Mouse (Mus musculus) CH12.LX (cell line): Measurements from ENCODE around the gene Tmem43. TPM values are rescaled to one million over a fixed set of nuclear protein-coding genes. Genes with fewer than 3 reads are reported as not detected.

Source experiments
- DNase-seq: peaks from one replicate; pipeline ENCODE4 v3.0.0-alpha.2; 2013; ENCODE audit errors: extremely low read depth
- H3K27ac ChIP-seq: 2 replicates; pipeline ENCODE4 v1.5.1; 2012; ENCODE audit warnings: low read depth, mild to moderate bottlenecking, control low read depth, moderate library complexity; ENCODE audit not compliant: insufficient read depth
- H3K27me3 ChIP-seq: replicated peaks from 2 replicates; pipeline ENCODE3; 2012; ENCODE audit warnings: inconsistent platforms
- H3K36me3 ChIP-seq, 2 experiments: replicated peaks in 1 of 2; 2 replicates each; pipeline versions ENCODE3 to v1.6.1; 2012; ENCODE audit warnings: inconsistent platforms in 1 of 2, low read length in 1 of 2, mild to moderate bottlenecking in 1 of 2, mixed read lengths in 1 of 2, moderate library complexity in 1 of 2; ENCODE audit not compliant: control insufficient read depth in 1 of 2, insufficient read depth in 1 of 2
- H3K4me1 ChIP-seq, 2 experiments: 2 replicates each; pipeline ENCODE4 v1.6.1; 2012; ENCODE audit warnings: inconsistent platforms in 1 of 2, moderate library complexity in 1 of 2; ENCODE audit not compliant: insufficient read depth in 2 of 2, control insufficient read depth in 1 of 2
- H3K4me2 ChIP-seq: 2 replicates; pipeline ENCODE4 v1.6.1; 2012; ENCODE audit warnings: low read depth, mild to moderate bottlenecking, control low read depth; ENCODE audit not compliant: poor library complexity, insufficient read depth, severe bottlenecking
- H3K4me3 ChIP-seq, 3 experiments: fragments of 150-350 bp in 1 of 3; sonication (generic) in 1 of 3; replicated peaks in 1 of 3; 2 replicates each; pipeline versions ENCODE3 to v1.5.1; 2011 to 2012; ENCODE audit warnings: low read depth in 2 of 3, low read length in 2 of 3, mild to moderate bottlenecking in 2 of 3, moderate library complexity in 2 of 3, control low read depth in 1 of 3, improper control_type of control experiment in 1 of 3, inconsistent platforms in 1 of 3, mixed read lengths in 1 of 3; ENCODE audit not compliant: poor library complexity in 1 of 3
- H3K79me2 ChIP-seq: replicated peaks from 2 replicates; pipeline ENCODE4 v1.6.1; 2012; ENCODE audit warnings: mild to moderate bottlenecking, moderate library complexity; ENCODE audit not compliant: control insufficient read depth, poor library complexity, insufficient read depth, severe bottlenecking; ENCODE audit errors: extremely low read depth
- H3K9ac ChIP-seq: 2 replicates; pipeline ENCODE4 v1.6.1; 2012; ENCODE audit warnings: low read depth, mild to moderate bottlenecking, control low read depth, moderate library complexity; ENCODE audit not compliant: insufficient read depth
- H3K9me3 ChIP-seq: replicated peaks from 2 replicates; pipeline ENCODE3; 2012; ENCODE audit warnings: low read length, inconsistent platforms, mixed read lengths
- CHD1 ChIP-seq: IDR thresholded peaks from 2 replicates; pipeline ENCODE4 v1.6.1; 2012; ENCODE audit warnings: low read depth, low read length, improper control_type of control experiment, inconsistent platforms
- CTCF ChIP-seq, 2 experiments: IDR thresholded peaks in 1 of 2; conservative IDR thresholded peaks in 1 of 2; 2 replicates each; pipeline ENCODE4 v1.5.1; 2011 to 2012; ENCODE audit warnings: low read depth in 2 of 2, low read length in 2 of 2, improper control_type of control experiment in 1 of 2, inconsistent platforms in 1 of 2, mild to moderate bottlenecking in 1 of 2, moderate library complexity in 1 of 2
- E2F4 ChIP-seq: IDR thresholded peaks from 2 replicates; pipeline ENCODE4 v1.6.1; 2011; ENCODE audit warnings: low read depth, low read length, improper control_type of control experiment; ENCODE audit not compliant: insufficient replicate concordance
- EP300 ChIP-seq: IDR thresholded peaks from 2 replicates; pipeline ENCODE4 v1.6.1; 2011; ENCODE audit warnings: low read length, improper control_type of control experiment
- ETS1 ChIP-seq: conservative IDR thresholded peaks from 2 replicates; pipeline ENCODE4 v1.6.1; 2012; ENCODE audit warnings: low read depth, mild to moderate bottlenecking, inconsistent platforms, low read length, improper control_type of control experiment, moderate library complexity
- GABPA ChIP-seq: IDR thresholded peaks from 2 replicates; pipeline ENCODE4 v1.6.1; 2012; ENCODE audit warnings: low read depth, low read length, improper control_type of control experiment, inconsistent platforms; ENCODE audit not compliant: insufficient replicate concordance
- KAT2A ChIP-seq: IDR thresholded peaks from 2 replicates; pipeline ENCODE4 v1.6.1; 2012; ENCODE audit warnings: low read length, improper control_type of control experiment, inconsistent platforms; ENCODE audit not compliant: insufficient replicate concordance
- MAFK ChIP-seq: IDR thresholded peaks from 2 replicates; pipeline ENCODE4 v1.6.1; 2011; ENCODE audit warnings: low read length, improper control_type of control experiment; ENCODE audit not compliant: insufficient replicate concordance
- MAX ChIP-seq: IDR thresholded peaks from 2 replicates; pipeline ENCODE4 v1.6.1; 2011; ENCODE audit warnings: low read length, improper control_type of control experiment
- MEF2A ChIP-seq: IDR thresholded peaks from 2 replicates; pipeline ENCODE4 v1.6.1; 2014; ENCODE audit warnings: low read depth, mild to moderate bottlenecking, inconsistent platforms, low read length, improper control_type of control experiment, borderline replicate concordance
- MYC ChIP-seq: IDR thresholded peaks from 2 replicates; pipeline ENCODE4 v1.6.1; 2011; ENCODE audit warnings: low read depth, mild to moderate bottlenecking, improper control_type of control experiment, low read length
- PAX5 ChIP-seq: IDR thresholded peaks from 2 replicates; pipeline ENCODE4 v1.6.1; 2012; ENCODE audit warnings: low read length, inconsistent platforms, mixed read lengths
- POLR2AphosphoS2 ChIP-seq: IDR thresholded peaks from 2 replicates; pipeline ENCODE4 v1.6.1; 2011; ENCODE audit warnings: low read depth, low read length, improper control_type of control experiment
- RAD21 ChIP-seq: IDR thresholded peaks from 2 replicates; pipeline ENCODE4 v1.6.1; 2011; ENCODE audit warnings: low read depth, mild to moderate bottlenecking, low read length, improper control_type of control experiment, moderate library complexity
- RCOR1 ChIP-seq: conservative IDR thresholded peaks from 2 replicates; pipeline ENCODE4 v1.6.1; 2012; ENCODE audit warnings: low read depth, mild to moderate bottlenecking, inconsistent platforms, low read length, improper control_type of control experiment
- SIN3A ChIP-seq: IDR thresholded peaks from 2 replicates; pipeline ENCODE4 v1.6.1; 2012; ENCODE audit warnings: low read length, improper control_type of control experiment, inconsistent platforms
- USF1 ChIP-seq: IDR thresholded peaks from 2 replicates; pipeline ENCODE4 v1.6.1; 2014; ENCODE audit warnings: low read depth, mild to moderate bottlenecking, inconsistent platforms, low read length, improper control_type of control experiment
- ZMIZ1 ChIP-seq: IDR thresholded peaks from 2 replicates; pipeline ENCODE4 v1.6.1; 2012; ENCODE audit warnings: low read depth, mild to moderate bottlenecking, inconsistent platforms, low read length, improper control_type of control experiment
- dilution Hi-C: fragments of 300-500 bp; cut with MboI; formaldehyde crosslinking; loops from 2 replicates; pipeline ENCODE4 v1.14.3; 2020; ENCODE audit warnings: low sequenced_read_pairs; ENCODE audit not compliant: extremely low pct_unique_long_range_greater_than_20kb, extremely low pct_ligation_motif_present
- in situ Hi-C: fragments of 300-500 bp; cut with MboI; formaldehyde crosslinking; loops from 3 replicates; pipeline ENCODE4 v1.14.3; 2019; ENCODE audit warnings: low sequenced_read_pairs, low pct_ligation_motif_present, low pct_unique_long_range_greater_than_20kb, mixed read lengths
- polyA plus RNA-seq: library from polyadenylated mRNA; unstranded; fragments of >175 nt; gene quantifications from 2 replicates; pipeline ENCODE4 v1.2.1, GENCODE M21; 2012; ENCODE audit warnings: low read depth; ENCODE audit not compliant: insufficient read length
- total RNA-seq, 2 experiments: library from RNA; depleted of rRNA; stranded (reverse); fragments of 300-350 nt in 1 of 2; fragments of >200 nt in 1 of 2; gene quantifications; 2 replicates each; pipeline ENCODE4 v1.2.3; 2012 to 2014

Tmem43 gene
- total and polyA plus RNA-seq, 3 experiments = 19.2 to 29.7 (median 25.0) TPM

DNA sequence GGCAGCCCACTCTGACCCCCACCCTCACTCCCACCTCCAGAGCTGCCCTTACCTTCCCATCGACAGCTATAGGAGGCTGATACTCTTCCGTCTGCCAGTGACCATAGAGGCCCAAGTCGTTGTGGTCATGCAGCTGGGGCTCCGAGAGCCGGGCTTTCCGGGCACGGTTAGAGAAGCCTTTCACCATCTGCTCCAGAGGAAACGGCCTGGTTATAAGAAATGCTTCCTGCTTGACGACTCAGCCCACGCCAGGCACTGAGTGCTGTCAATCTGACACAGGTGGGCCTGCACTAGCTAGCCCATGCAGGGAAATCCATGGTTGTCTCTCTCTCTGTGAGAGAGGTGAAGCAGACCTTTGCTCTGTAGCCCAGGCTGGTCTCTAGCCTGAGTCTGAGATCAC is 19.6 kb downstream of the Tmem43 start:
- H3K79me2 ChIP-seq = no peaks in the 10 kb centered on the region
- dilution Hi-C loops = no loop called here
- TF ChIP-seq CHD1 (no peak), MAX (no peak), RCOR1 (no peak), USF1 (no peak), MEF2A (no peak), ZMIZ1 (no peak), ETS1 (no peak)
- TF ChIP-seq, all 38 proteins: peak for 0
- Histone ChIP-seq H3K27ac (no peak overlapping the region), H3K4me2 (no peak overlapping the region), H3K4me3 (no peak overlapping the region), H3K27me3 (no peaks in the 10 kb centered on the region), H3K4me1 (peaks cover 4% of the 10 kb centered on the region in 2 experiments; a peak in 3 of 4 replicates), H3K9me3 (no peaks in the 10 kb centered on the region), H3K36me3 (peaks cover 39 to 88% of the 10 kb centered on the region in 2 experiments), H3K9ac (no peak overlapping the region)
- in situ Hi-C loops = no loop called here
- DNase-seq = no peak

DNA sequence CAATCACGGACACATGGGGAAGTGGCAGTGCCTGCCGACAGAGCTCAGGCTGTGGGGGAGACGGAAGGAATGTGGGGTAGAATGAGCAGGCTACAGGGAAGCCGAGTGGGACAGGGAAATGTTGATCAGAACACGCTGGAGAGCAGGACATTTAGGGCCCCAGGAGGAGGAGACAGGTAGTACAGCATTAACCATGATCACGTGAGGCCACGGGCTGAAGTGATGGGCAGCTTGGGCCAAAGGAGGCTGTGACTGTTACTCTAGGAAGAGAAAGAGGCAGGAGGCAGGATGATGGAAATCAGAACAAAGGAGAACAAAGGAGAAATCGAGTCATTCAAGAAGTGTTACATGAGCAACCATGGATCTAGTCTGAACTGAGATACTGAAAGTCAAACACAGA is 21.0 kb downstream of the Tmem43 start:
- Histone ChIP-seq H3K27me3 (no peaks in the 10 kb centered on the region), H3K4me3 (no peak overlapping the region), H3K79me2 (no peaks in the 10 kb centered on the region), H3K9ac (no peak overlapping the region)
- in situ Hi-C loops = no loop called here
- DNase-seq = no peak
- no peak for TF ChIP-seq RAD21
- TF ChIP-seq POLR2AphosphoS2 = no peak
- TF ChIP-seq MYC = no peak
- TF ChIP-seq KAT2A = no peak
- no peak for TF ChIP-seq MAX
- TF ChIP-seq E2F4 = no peak
- no peak for TF ChIP-seq MAFK
- no peak for TF ChIP-seq SIN3A
- no peak for TF ChIP-seq EP300
- no peak for TF ChIP-seq CTCF (conservative IDR thresholded peaks at IDR 0.05 in 1 of 2, IDR thresholded peaks at IDR 0.05 in 1 of 2; ENCODE audit: low read depth in 2 of 2, low read length in 2 of 2)
- no peak for TF ChIP-seq PAX5
- TF ChIP-seq MEF2A = no peak
- TF ChIP-seq GABPA = no peak
- TF ChIP-seq, all 38 proteins: peak for 0
- no peaks in the 10 kb centered on the region for H3K4me1 ChIP-seq
- H3K36me3 ChIP-seq = peaks cover 49 to 91% of the 10 kb centered on the region in 2 experiments
- no peak overlapping the region for H3K27ac ChIP-seq
- no peaks in the 10 kb centered on the region for H3K9me3 ChIP-seq
- dilution Hi-C loops = no loop called here
- H3K4me2 ChIP-seq = no peak overlapping the region
